Mouse (Mus musculus): ENCODE data around the gene Cacng7. TPM values are rescaled to one million over a fixed set of nuclear protein-coding genes. Genes with fewer than 3 reads are reported as not detected.

The Cacng7 gene
- polyA plus RNA-seq, 1 experiment from 2014 or later: 4.0 TPM

DNA sequence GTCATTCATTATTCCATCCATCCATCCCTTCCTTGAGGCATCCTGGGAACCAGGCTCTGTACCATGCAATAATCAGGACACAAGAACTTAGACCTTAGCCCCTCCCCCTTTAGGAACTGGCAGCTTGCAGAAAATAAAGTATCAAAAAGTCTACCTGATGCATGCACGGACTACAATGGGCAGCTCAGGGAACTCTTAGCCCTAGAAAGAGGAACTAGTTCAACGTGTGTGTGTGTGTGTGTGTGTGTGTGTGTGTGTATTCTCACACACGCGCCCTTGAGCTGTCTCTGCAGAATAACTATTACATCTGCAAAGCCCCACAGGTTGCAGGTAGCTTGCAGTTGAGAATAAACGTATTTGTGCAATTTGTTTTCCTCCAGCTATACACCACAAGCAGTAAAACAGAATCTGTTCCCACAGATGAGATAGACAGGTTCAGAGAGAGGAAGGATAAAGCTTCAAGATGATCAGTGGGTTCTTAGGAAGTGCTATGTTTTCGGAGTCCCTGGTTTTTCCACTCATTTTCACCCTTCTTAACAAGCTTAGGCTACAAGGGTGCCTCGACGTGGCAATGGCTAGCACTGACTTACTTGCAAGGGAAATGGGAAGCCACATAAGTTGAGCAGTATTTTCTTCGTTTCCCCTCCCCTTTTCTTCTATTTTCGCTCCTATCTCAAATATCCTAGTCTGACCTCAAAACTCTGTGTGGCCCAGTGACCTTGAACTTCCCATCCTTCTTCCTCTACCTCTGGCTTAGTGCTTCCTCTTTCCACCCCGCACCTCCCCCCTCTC, 77.2 kb downstream of the Cacng7 start:
- Histone ChIP-seq H3K9ac (no peak overlapping the region), H3K27me3 (peaks cover 28% of the 10 kb centered on the region), H3K4me3 (replicated peaks) (no peak overlapping the region), H3K36me3 (replicated peaks) (no peaks in the 10 kb centered on the region), H3K9me3 (no peaks in the 10 kb centered on the region), H3K4me2 (no peak overlapping the region), H3K27ac (no peak overlapping the region), H3K4me1 (peaks cover 18% of the 10 kb centered on the region)
- no peak for ATAC-seq (ENCODE audit: low FRiP score)
- 71% methylated on average over 11 of the region's 11 CpGs for WGBS

DNA sequence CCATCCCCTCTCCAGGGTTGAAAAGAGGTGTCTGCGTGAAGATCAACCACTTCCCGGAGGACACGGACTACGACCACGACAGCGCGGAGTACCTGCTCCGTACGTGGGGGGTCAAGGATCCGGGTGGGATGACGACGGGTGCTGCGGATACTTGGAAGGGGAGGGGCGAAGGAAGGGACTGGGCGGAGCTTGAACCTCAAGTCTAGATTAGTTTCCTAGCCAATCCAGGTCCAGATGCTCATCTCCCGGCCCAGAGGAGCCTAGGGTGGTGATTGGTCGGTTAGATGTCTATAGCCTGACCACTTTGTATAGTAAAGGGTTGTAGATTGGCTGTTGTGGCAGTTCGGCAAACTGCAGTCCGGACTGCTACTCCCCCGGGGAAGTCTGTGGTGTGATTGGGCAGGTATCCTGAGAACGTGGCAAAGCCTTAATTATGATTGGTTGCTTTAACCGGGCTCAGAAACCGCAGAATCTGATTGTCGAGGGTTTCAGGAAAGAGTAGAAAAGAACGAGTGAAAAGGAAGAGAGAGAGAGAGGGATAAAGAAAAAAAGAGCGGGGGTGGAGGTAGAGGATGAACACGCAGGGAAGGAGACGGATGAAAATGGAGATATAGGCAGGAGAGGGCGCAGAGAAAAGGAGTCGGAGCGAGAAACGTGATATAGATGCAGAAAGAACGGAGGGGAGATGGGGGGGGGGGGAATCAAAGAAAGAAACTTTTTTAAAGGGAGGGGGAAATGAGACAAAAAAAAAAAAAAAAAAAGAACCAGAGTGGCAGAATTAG, 78.6 kb downstream of the Cacng7 start:
- Histone ChIP-seq H3K9me3 (no peaks in the 10 kb centered on the region), H3K4me2 (peak overlapping the region; percentile 79), H3K27ac (peak overlapping the region; percentile 26; the same call in 1 of the 2 replicates), H3K4me1 (peaks cover 24% of the 10 kb centered on the region), H3K36me3 (replicated peaks) (no peaks in the 10 kb centered on the region), H3K9ac (peak overlapping the region; percentile 50), H3K4me3 (replicated peaks) (peak overlapping the region; percentile 45), H3K27me3 (peaks cover 38% of the 10 kb centered on the region)
- under 1% methylated on average over 33 of the region's 33 CpGs for WGBS
- ATAC-seq (ENCODE audit: low FRiP score): peak; percentile 94

DNA sequence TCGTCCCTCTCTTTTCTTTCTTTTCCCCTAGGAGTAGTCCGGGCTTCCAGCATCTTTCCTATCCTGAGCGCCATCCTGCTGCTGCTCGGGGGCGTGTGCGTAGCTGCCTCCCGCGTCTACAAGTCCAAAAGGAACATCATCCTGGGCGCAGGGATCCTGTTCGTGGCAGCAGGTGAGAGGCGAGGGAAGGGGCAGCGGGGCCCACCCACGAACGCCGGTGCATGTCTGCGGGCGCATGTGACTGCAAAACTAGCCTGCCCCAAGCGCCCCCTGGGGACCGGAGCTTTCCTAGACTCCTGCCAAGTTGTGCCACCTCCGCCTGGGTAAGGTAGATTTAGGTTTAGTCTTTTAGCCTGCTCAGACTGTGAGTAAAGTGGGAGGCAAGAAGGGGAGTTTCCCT, 79.3 kb downstream of the Cacng7 start:
- Histone ChIP-seq H3K4me1 (peaks cover 24% of the 10 kb centered on the region), H3K9ac (peak overlapping the region; percentile 50), H3K27ac (no peak overlapping the region), H3K4me2 (peak overlapping the region; percentile 79), H3K27me3 (peaks cover 45% of the 10 kb centered on the region), H3K9me3 (no peaks in the 10 kb centered on the region), H3K4me3 (replicated peaks) (peak overlapping the region; percentile 45), H3K36me3 (replicated peaks) (no peaks in the 10 kb centered on the region)
- ATAC-seq (ENCODE audit: low FRiP score): no peak
- WGBS: under 1% methylated on average over 20 of the region's 20 CpGs

DNA sequence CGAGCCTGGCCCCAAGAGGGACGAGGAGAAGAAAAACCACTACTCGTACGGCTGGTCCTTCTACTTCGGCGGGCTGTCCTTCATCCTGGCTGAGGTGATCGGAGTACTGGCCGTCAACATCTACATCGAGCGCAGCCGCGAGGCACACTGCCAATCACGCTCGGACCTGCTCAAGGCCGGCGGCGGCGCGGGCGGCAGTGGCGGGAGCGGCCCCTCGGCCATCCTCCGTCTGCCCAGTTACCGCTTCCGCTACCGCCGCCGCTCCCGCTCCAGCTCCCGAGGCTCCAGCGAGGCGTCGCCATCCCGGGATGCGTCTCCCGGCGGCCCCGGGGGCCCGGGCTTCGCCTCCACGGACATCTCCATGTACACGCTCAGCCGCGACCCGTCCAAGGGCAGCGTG, 82.1 kb downstream of the Cacng7 start:
- H3K4me3 ChIP-seq (replicated peaks): peak overlapping the region; percentile 60
- 1% methylated on average over 38 of the region's 47 CpGs for WGBS
- H3K9ac ChIP-seq: peak overlapping the region; percentile 87
- peak; percentile 12; the same call in 1 of the 2 replicates for ATAC-seq (ENCODE audit: low FRiP score)
- no peaks in the 10 kb centered on the region for H3K9me3 ChIP-seq
- peaks cover 24% of the 10 kb centered on the region for H3K4me1 ChIP-seq
- H3K27ac ChIP-seq: 0 out of 2 replicates have a peak overlapping the region, but pooled peaks have one; percentile 19
- H3K36me3 ChIP-seq (replicated peaks): no peaks in the 10 kb centered on the region
- peaks cover 65% of the 10 kb centered on the region for H3K27me3 ChIP-seq
- H3K4me2 ChIP-seq: peak overlapping the region; percentile 100

- Histone ChIP-seq H3K9me3 (no peaks in the 10 kb centered on the region), H3K4me3 (replicated peaks) (peak overlapping the region; percentile 60), H3K4me1 (peaks cover 24% of the 10 kb centered on the region), H3K4me2 (peak overlapping the region; percentile 100), H3K9ac (peak overlapping the region; percentile 87), H3K36me3 (replicated peaks) (no peaks in the 10 kb centered on the region), H3K27ac (0 out of 2 replicates have a peak overlapping the region, but pooled peaks have one; percentile 19), H3K27me3 (peaks cover 66% of the 10 kb centered on the region)
- ATAC-seq (ENCODE audit: low FRiP score): peak; percentile 7
- WGBS: 1% methylated on average over 42 of the region's 60 CpGs
Observed at GRCm38 (mm10) chr7:3415378-3415777, 82.6 kb downstream of the Cacng7 start.

Small RNA genes within 50 kb of the gene (microRNA-seq; reads per million reads assigned to microRNA genes)
- gene Gm23450: 48.8 reads per million, percentile 44 among the genes with 10 or more reads in this experiment

Other genes starting within 250 kb of the Cacng7 start
- 0.13 and 0.26 TPM in 2 replicates for gene AU018091, start 163.8 kb upstream of the Cacng7 start, polyA plus RNA-seq (2016; fragmentation: Nextera tagmentation; extraction: Ambion mirVana)
- gene Nlrp12, start 83.2 kb upstream of the Cacng7 start, polyA plus RNA-seq (2016; fragmentation: Nextera tagmentation; extraction: Ambion mirVana): not detected in 2 replicates
- gene Myadm, start 43.9 kb upstream of the Cacng7 start, polyA plus RNA-seq (2016; fragmentation: Nextera tagmentation; extraction: Ambion mirVana): 21.3 and 23.2 TPM in 2 replicates
- 0.73 and 2.4 TPM in 2 replicates for gene Prkcg, start 43.8 kb upstream of the Cacng7 start, polyA plus RNA-seq (2016; fragmentation: Nextera tagmentation; extraction: Ambion mirVana)
- 6.3 and 8.2 TPM in 2 replicates for gene Cacng8, start 57.7 kb downstream of the Cacng7 start, polyA plus RNA-seq (2016; fragmentation: Nextera tagmentation; extraction: Ambion mirVana)
- 0.10 and 0.22 TPM in 2 replicates for gene Cacng6, start 91.2 kb downstream of the Cacng7 start, polyA plus RNA-seq (2016; fragmentation: Nextera tagmentation; extraction: Ambion mirVana)
- gene Tarm1, start 169.7 kb downstream of the Cacng7 start, polyA plus RNA-seq (2016; fragmentation: Nextera tagmentation; extraction: Ambion mirVana): not detected in 2 replicates

Data from forebrain, embryonic 12.5 days (tissue).